Mouse (Mus musculus): ENCODE measurements around the gene Bad.
A peak's percentile ranks its signal among the peaks of the same experiment; 100 is the strongest.
"Not testable (repeated sequence)": the region's sequence is repeated elsewhere in the genome, so short reads cannot be mapped to it uniquely, and the experiment has no call there.

Bad gene

DNA sequence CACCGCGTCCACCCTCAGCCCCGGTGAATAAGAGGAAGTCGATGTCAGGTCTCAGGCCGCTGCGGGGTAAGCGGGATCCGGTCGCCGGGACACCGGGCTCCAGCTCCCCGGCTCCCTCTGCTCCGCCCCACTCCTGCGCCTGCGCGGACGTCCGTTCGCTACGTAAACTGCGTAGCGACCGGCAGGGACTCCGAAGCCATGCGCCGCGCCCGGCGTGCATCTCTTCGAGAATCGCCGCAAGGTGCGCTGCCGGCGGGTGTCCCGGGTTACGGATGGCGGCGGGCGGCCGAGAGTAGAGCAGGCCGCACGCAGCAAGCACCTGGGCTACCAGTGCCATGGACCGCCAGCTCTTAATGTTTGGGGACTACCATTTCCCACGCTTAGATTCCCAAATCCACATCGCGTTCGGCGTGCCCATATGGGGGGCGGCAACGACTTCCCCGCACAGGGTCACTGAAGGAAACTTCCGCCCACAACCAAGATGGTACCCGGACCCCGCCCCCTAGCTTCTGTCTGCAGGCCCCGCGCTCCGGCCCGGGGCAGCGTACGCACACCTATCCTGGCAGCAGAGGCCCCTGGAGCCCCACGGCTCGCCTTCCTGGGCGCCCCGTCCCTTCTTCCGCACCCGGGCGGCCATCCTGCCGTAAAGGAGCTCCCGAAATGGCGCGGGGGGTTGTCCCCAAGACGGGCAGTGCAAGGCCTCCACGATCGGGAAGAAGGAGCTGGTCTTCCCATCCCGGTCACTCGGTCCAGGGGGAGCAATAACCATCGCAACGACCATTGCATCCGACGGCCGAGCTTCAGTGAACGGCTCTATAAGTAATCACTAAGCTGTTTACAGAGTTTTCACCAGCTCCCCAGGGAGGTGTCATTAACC is at the start of gene Bad:
Bad (plus strand) TSS at position 490 of the 877 bp plus-strand sequence.
- peak; percentile 92 for DNase-seq (ENCODE audit: low spot score)

DNA sequence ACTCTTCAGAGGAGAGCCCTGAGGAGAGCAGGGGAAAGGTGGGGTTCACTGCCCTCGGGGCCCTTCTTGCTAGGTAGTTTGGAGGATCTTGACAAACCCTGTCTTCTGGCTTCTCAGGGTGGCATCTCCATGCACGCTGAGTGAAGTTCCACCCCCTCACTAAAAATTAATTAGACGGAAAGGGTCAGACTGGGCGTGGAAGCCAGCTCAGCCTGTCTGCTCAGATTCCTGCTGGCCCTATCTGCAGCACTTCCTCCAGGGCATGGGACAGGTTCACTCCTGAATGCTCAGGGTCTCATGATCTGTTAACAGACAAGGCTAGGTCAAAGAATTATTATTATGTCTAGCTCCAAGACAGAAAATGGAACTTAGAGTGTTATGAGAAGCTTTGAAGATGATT is 49.1 kb upstream of the Bad start:
- no peak for DNase-seq (ENCODE audit: low spot score)

DNA sequence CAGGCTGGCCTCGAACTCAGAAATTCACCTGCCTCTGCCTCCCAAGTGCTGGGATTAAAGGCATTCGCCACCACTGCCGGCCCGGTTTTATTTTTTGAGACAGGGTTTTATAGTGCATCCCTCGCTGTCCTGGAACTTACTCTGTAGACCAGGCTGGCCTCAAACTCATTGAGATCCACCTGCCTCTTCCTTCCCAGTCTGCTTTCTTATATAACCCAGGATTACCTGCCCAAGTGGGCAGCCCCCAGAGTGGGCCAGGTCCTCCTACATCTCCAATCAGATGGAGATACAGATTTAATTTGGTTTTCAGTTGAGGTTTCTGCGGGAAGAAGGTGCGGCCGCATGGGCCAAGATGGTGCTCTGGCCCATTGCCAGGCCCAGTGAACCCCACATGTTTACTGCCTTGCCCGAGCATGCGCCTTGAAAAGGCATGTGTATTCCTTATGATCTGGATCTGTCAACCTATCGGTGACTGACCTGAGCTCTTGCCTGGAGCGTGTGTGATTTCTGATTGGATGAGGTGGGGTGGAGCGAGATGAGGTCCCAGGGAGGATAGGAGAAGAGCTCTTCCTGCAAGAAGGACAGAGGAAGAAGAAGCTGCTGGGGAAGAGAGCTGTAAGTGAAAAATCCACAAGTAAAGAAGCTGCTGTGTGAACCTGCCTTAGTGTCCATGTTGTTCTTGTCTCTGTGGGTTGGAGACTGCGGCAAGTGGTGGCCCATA is 47.8 kb upstream of the Bad start:
- no peak for DNase-seq (ENCODE audit: low spot score)

DNA sequence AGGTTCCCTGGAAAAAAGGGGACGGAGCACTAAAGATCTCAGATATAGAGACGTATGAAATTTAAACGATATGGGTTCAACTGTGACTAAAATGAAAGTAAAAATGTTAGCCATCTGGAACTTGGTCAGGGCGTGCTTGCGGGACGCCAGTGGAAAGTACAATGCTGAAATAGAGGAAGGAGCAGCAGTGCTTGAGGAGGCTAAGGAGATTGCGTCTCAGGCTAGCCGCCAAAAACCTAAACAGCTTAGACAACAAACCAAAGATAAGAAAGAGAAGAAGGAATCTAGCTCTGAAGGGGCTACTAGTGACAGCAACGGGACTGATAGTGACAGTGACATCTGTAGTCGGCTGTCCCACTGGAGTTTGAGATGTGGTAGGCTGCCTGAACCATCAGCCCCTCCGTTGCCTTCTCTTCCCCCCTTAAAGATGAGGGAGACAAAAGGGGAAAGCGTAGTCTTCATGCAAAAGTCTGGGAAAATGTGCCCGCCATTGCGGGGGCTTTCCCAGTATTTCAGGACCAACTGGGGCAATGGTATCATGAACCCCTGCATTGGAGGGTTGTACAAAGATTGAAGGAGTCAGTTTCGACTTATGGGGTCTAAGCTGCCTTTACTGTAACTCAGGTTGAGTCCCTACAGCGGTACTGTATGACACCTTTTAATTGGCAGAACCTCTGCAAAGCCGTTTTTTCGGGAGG is 45.9 kb upstream of the Bad start:
- not testable (repeated sequence) for DNase-seq (ENCODE audit: low spot score)

DNA sequence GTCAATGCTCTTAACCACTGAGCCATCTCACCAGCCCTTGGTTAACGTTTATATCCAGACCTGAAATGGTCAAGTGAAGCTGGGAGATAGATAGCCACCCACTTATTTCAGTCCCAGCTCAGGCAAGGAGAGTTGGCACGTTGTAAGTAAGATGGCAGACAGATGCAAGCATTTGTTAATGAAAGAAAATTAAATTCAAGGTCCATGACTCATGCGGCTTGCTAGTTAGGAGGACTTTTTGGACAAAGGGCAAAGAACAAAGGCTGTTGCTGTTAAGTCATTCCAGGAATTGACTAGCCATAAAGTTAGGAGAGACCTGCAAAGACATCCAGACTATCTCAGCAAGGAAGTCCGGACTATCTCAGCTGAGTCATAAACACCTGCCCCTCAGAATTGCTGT is 42.0 kb upstream of the Bad start:
- no peak for DNase-seq (ENCODE audit: low spot score)

DNA sequence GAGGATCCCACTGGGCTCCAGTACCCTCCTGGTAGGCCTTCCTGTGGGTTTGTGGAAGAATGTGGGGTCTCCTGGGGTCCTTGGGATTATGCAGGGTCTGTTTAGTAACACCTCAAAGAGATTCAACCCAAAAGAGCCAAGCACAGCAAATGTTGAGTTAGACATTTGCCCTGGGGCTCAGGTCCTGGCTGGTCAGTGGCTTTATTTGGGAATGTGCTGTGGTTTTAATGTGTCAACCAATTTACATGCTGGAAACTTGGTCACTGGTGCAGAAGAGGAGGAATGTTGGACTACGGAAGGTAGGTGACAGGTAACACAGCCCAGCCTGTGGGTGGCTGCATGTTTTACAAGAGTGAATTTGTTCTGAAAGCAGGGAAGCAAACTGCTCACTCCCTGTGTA is 38.6 kb upstream of the Bad start:
- DNase-seq (ENCODE audit: low spot score), result no peak

DNA sequence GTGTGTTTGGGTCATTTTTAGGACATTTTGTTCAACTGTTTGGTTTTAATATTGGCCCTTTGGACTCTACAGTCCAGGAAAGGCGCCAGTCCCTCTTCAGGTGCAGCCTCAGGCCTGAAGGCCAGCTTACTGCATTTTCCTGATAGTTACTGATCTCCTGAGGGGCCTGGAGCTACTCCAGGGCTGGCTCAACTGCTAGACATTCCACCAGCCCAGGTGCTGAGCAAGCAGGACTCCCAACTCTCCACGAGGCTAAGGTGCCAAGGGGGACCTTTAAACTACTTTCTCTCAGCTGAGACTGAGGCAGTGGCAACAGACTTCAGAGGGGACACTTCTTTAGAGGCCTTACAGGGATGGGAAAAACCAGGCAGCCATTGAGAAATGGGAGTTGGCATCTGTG is 36.8 kb upstream of the Bad start:
- DNase-seq (ENCODE audit: low spot score), result no peak

DNA sequence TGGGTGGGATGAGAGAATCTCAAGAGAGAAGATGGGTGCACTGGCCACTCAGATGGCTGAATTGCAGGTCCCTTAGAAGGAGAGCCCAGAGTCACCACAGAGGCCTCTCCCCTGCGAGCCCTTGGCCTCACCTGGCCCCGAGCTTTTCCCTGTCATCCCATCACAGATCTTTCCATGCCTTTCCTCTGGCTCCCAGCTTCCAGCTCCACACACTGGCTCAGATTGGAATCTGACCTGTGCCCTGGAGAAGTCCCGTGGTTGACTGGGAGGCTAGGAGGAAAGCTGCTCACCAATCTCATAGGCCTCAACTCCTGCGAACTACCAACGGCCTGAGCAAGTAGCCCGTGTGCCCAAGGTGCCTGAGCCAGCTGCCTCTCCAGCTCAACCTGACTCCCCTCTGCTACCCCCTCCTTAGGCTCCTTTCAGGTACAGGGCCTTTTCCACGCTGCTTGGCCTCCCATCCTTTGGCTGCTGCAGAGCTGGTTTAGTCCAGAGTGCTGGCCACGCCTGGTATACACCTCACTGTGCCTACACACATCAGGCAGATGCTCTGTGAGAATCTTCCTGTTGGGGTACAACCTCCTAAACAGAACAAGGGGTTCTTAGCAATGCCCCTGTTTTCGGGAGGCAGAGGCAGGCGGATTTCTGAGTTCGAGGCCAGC is 36.0 kb upstream of the Bad start:
- no peak for DNase-seq (ENCODE audit: low spot score)

DNA sequence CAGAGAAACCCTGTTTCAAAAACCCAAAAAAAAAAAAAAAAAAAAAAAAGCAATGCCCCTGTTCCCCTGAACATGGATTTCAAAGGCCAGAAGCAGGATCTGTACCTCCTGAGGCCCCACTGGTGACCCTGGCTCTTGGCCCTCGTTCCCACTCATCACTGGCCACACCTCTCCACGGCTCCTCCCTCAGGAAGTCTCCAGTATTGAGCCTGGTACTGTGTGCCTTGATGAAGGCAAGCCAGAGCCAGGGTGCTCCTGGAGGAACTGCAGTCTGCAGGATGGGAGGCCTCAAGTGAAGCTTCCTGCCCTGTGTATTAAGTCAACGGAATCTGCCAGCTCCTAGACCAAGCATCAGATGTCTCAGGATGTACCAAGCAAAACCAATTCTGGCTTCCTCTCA is 35.5 kb upstream of the Bad start:
- DNase-seq (ENCODE audit: low spot score), result no peak

DNA sequence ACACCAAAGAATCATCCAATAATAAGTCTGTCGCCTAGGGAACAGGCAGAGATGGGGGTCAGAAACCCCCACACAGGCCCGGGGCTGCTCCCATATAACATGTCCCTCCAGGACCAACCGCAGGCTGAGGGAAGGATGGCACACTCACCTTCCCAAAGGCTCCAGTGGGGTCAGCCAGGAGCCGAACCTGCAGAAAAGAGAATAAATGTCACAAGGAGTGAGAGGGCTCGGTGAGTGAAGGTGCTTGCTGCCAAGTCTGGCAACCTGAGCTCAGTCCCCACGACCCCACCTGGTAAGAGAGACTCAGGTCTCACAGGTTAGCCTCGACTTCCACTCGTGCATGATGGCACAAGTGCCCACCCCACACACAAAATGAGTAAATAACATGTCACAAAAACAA is 34.6 kb upstream of the Bad start:
- no peak for DNase-seq (ENCODE audit: low spot score)

DNA sequence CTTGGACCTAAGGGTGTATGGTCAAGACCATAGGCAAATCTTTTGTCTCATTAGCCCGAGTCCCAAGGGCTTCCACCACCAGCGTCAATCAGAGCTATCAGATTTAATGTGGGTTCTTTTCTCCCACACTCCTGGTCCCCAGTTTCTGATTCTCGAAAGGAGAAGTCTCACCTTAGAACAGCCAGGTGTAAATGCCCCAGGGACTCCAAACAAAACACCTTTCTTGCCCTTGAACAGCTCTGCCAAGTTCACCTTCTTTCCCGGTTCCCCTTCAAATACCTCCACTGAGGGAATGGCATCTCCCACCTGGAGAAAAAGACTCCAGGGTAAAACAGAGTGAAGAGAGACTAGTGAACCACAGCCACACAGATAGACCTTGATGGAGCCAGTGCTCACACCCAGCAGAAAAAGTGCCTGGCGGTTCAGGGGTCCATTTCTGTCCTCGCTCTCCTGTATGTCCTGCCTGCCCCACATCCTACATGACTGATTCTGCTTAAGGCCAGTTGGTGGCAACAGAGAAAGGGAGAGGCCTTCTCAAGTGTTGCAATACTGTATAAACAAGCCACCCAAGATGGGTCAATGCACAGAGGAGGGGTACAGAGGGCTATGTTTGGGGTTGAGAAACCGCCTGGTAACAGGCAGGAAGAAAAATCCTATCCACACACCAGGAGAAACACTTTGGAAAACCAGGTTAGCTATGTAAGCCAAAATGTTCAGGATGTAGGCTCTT is 33.7 kb upstream of the Bad start:
- DNase-seq (ENCODE audit: low spot score), result peak; percentile 36

DNA sequence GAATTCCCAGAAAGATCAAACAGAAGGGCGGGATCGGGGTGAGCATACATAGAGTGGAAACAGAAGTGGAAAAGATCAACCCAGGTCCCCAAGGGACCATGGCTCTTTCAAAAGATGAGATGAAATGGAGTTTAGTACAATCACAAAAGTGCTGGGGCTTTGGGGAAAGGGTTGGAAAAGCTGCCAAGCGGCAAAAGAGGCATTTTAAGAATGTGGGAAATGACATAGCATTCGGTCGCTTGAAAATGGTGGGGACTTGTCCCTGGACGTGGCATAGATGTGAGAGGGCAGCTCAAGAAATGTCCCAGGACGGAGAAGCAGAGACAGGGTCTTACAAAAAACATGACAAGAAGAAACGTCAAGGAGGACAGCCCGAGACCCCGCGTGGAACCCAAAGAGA is 32.6 kb upstream of the Bad start:
- DNase-seq (ENCODE audit: low spot score), result no peak

DNA sequence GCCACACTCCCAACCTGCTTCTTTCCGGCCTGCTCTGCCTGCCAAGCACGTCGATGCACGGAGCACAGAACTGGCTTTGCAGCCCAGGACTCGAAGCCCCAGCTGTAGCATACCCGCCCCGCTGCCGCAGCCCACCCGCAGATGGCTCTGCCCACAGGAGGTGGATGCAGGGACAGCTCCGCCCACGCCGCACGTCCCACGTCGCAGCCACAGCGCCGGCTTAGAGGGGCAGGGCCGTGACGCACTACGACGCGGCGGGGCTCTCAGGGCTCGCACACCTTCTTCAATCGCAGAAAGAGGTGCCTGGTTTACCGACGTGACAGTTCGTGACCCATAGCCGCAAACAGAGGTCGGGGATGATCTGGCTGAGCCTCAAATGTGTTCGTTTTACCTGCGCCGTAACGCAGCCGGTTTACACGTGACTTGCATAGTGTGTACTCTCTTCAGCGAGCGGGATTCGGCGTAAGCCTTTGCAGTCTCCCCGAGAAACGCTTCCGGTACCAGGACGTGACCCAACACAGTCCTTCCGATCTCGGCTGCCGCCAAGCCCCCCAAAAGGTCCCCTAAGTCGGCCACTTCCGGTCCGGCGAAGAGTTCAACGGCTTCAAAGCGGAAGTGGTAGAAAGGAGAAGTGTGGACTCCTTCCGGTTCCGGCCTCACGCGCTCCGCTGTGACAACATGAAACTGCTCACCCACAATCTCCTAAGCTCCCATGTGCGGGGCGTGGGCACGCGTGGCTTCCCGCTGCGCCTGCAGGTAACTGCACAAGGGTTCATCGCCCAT is 32.0 kb upstream of the Bad start, which contains the start of the genes Trmt112 and Prdx5:
Trmt112 (plus strand) TSS at position 192 of the 783 bp plus-strand sequence.
Prdx5 (minus strand) TSS at position 600 of the 783 bp plus-strand sequence.
- DNase-seq (ENCODE audit: low spot score), result peak; percentile 92

DNA sequence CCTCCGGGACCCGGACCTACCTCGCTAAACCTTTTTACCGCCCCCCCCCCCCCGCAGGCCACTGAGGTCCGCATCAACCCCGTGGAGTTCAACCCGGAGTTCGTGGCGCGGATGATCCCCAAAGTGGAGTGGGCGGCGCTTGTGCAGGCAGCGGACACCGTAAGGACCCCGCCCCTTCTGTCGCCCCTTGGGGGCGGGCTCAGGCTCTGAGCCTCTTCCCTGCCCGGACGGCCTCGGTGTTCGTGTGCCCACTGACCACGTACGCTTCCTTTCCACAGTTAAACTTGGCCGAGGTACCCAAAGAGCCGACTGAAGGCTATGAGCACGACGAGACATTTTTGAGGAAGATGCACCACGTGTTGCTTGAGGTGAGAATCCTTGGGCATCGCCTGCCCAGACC is 31.4 kb upstream of the Bad start:
- peak; percentile 37 for DNase-seq (ENCODE audit: low spot score)

DNA sequence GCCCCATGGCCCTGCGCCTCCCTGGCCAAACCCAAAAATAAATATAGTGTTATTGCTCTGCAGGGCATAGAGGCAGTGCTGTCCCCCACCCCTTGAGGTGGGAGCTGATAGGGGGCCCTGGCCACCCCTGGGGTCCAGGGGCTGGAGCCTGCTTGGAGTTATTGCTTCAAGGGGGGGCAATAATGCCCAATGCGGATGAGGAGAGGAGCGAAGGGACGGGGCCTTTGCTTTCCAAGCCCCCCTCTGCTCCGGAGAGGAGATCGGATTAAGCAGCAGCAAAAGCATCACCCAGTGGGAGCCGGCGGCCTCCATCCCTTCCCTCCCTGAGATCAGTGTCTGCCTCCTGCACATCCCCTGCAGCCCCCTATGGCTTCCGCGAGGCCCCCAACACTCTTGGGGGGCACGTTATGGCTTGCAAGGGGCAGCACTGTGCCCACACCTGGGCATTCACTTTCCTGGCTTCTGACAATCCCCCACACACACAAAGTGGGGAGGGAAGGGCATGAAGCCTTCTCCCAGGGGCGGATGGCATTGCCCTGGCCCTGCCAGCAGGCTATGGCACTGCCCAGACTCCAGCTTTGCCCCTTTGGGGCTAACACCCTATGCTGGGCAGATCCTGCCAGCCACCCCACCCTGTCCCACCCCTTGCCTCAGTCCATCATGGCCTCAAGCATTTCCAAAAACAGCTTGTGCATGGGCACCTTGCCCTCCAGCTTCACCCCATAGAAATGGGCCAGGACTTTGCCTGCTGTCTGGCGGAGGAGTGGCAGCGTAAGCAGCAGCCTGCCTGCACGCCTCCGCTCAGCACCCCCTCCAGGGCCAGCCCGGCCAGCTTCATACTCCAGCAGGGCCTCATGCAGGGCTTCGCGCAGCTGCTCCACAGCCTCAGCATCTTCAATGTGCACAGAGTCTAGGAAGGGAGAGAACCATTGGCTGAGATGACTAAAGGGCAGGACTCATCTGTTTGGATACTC is 30.3 kb upstream of the Bad start:
- no peak for DNase-seq (ENCODE audit: low spot score)

DNA sequence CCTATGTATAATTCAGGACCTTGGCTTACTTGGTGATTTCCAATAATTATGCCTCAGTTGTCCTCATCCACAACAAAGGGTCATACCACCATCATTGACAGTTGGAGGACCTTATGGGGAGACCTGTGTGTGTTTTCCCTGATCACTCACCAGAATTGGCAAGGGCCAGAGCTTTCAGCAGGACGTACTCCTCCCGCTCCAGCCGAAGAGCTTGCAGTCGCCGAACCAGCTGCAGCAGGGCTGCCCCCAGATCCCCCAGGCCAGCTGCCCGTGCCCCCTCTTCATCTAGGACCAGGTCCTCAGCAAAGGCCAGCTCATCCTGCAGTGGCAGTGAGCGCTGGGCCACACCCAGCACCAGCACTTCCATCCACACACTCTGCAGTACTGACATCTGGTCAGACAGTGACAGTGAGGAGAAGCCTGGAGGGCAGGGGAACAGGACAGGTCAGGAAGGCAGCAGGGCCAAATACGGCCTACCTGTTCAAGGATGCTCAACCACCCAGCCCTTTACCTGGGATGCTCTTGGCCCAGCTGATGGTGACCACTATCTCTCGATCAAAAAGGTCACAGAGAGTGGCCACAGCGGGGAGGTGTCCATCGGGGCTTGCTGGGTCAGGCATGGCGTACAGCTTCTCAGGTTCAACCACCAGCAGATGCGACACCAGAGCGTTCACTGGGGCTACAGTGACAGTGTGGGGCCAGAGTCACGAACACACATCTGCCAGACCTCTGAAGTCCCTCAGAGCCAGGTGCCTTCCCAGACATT is 29.3 kb upstream of the Bad start:
- no peak for DNase-seq (ENCODE audit: low spot score)

DNA sequence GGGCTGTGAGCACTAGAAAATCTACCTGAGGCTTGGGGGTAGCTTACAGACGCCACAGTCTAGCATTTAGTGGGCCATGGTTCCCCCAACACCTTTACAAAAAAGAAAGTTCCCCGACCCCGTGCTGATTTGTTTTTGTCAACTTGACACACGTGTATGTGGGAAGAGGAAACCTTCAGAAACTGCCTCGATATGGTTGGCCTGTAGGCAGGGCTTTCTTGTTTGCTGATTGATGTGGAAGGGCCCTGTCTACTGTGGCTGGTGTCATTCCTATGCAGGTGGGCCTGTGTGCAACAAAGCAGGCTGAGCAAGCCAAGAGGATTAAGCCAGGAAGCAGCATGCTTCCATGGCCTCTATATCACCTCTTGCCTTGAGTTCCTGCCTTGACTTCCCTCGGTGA is 28.6 kb upstream of the Bad start:
- DNase-seq (ENCODE audit: low spot score), result no peak

DNA sequence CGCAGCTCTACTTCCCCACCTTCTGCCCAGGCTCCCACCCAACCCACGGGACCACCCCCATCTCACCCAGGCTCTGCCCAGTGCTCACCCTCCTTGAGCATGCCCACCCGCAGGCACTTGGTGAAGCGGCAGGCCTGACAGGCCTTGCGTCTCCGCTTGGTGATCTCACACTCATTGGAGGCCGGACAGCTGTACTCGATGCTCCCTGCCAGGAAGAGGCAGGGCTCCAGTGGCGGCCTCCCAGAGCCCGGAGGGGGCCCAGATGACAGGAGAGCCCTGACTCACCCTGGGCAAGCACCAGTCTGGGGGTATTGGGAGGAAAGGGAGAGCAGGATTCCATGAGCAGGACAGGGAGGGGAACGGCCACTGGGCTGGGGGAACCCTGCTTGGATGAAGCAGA is 27.7 kb upstream of the Bad start:
- DNase-seq (ENCODE audit: low spot score), result no peak

DNA sequence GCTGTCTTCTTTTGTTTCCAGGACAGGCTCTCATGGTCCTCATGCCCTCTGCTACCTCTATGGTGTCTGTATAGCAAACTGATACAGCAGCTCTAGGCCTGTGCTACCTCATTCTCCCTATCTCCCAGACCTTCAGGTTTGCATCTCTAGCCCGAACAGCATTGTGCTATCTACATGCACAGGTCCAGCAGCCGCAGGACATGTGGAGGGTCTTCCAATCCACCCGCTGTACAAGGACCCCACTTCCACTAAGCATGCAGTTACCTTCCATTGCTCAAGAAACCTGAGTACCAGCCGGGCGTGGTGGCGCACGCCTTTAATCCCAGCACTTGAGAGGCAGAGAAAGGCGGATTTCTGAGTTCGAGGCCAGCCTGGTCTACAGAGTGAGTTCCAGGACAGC is 27.1 kb upstream of the Bad start:
- DNase-seq (ENCODE audit: low spot score), result no peak
